Mouse (Mus musculus): ENCODE results near the gene A930004D18Rik. TPM values are rescaled to one million over a fixed set of nuclear protein-coding genes. Genes with fewer than 3 reads are reported as not detected.

Gene A930004D18Rik
- 3.9 TPM for polyA plus RNA-seq (2017; shearing (Covaris generic))

GRCm38 (mm10) chr2:18037491-18037890 is at the start of gene A930004D18Rik:
TSS of gene A930004D18Rik (minus strand) at chr2:18037737.

GRCm38 (mm10) chr2:18055016-18055928 is 17.7 kb upstream of the A930004D18Rik start, which contains the start of gene Mllt10:
TSS of gene Mllt10 (plus strand) at chr2:18055237.

DNA sequence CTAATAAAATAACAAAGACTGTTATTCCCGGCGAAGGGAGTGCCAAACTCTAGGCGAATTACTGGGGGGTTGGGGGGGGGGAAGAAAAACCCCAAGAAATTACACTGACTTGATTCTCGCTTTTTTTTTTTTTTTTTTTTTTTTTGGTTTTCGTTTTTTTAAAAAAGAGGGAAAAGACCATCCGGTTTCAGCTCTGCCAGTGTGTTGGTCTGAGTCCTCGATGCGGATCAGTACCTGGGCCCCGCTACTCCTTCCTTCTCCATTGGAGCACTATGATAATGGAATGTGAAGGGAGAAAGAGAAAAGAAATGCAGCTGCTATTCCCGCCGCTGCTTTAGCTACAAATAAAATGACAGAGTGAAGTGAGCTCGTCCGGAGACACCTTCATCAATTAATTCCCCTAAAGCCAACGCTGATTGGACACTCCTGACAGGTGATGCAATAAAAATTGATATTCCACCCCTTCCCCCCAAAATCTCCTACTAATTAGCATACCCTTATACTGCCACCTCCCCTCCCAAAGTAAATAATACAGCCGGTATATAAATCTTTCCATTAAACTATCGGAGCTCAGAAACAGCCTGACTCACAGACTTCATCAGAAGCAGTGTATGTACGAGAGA is 11.0 kb upstream of the A930004D18Rik start, which contains the start of gene Skida1:
TSS of gene Skida1 (minus strand) at position 599 of the 623 bp plus-strand sequence.

DNA sequence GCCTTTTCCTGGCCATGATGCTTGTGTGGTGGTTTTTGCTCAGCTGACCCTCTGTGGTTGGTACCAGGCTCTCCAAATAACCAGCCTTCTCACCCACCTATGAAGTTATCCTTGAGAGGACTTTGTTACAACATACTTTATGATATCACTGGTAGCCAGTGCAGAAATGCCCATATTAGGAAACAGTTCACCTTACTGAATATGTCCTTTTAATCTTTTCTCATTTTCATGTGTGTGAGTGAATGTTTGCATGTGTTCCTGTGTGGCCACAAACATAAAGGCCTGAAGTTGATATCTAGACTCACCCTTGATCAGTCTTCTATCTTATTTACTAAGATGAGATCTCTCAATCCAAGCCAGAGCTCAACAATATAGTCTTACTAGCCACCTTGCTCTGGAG is 40.7 kb downstream of the A930004D18Rik start, which contains the start of gene H2al2a:
TSS of gene H2al2a (minus strand) at position 101 of the 400 bp plus-strand sequence.

Other genes starting within 250 kb of the A930004D18Rik start
- gene H2al2a, start 40.8 kb downstream of the A930004D18Rik start, polyA plus RNA-seq (2017; shearing (Covaris generic)): not detected
- 0.34 TPM for gene Skida1, start 11.3 kb upstream of the A930004D18Rik start, polyA plus RNA-seq (2017; shearing (Covaris generic))
- 113 TPM for gene Mllt10, start 17.5 kb upstream of the A930004D18Rik start, polyA plus RNA-seq (2017; shearing (Covaris generic))

All from inflammation-experienced regulatory T-cells, adult 16 weeks (primary cell).